Mouse (Mus musculus): ENCODE measurements at regions not wholly inside any gene's neighbourhood (a gene's known extent, or its start where the extent isn't known, plus 50 kb on each side); places are given as distances from the start of the nearest gene placed in this dataset.

DNA sequence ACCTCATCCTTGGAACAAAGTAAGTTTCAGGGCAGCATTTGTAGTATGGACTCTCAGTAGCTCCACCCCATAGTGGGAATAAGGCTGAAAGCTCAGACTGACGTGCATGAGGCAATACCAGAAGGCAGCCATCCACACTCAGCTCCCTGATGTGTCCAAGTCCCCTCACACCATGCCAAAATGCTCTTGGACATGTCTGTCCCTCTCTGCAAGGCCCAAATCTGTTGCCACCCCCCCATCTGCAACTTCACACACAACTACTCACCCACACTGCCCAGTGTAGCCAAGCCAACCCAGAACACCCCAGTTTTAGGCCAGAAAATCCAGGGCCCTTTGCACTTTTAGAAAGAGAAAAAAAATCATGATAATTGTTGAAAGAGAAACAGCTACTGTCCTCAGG is 498.1 kb upstream of the Kdm8 start:
- H3K9ac ChIP-seq (ENCODE audit: low read depth, low read length) = no peak overlapping the region
- H3K36me3 ChIP-seq (ENCODE audit: insufficient read depth, low read length) = no peaks in the 10 kb centered on the region
- no peaks in the 10 kb centered on the region for H3K4me1 ChIP-seq (replicated peaks; ENCODE audit: insufficient read depth, low read length)
- H3K4me3 ChIP-seq (replicated peaks; ENCODE audit: low read depth, low read length) = no peak overlapping the region
- H3K4me2 ChIP-seq (ENCODE audit: low read length) = no peak overlapping the region
- DNase-seq (ENCODE audit: low spot score) (no peak), ATAC-seq (replicated peaks; ENCODE audit: low FRiP score, low read depth) (no peak)
- TF ChIP-seq CTCF (IDR thresholded peaks at IDR 0.05; ENCODE audit: low read depth) = no peak
- H3K27ac ChIP-seq = no peak overlapping the region
- no peaks in the 10 kb centered on the region for H3K27me3 ChIP-seq (ENCODE audit: insufficient read depth, low read length)
- no peaks in the 10 kb centered on the region for H3K9me3 ChIP-seq (replicated peaks; ENCODE audit: low read length)
- WGBS = 45% methylated on average over 1 of the region's 1 CpGs

DNA sequence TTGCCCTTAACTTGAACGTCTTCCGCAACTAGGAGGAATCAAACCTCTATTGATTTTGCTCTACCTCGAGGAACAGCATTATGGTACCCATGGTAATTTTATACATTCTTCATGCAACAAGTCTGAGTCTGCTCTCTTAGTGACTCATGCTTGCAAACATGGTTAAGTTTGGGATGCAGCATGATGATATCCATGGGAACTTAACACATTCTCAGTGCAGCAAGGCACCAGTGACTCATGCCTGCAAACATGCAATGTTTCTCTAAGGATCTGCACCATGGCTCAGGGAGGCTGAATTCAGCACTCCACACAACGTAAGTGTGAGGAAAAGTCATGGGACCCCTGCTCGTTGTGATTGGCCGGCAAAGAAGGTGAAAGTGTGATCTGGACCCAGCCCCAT is 487.1 kb upstream of the Kdm8 start:
- no peak overlapping the region for H3K4me3 ChIP-seq (replicated peaks; ENCODE audit: low read depth, low read length)
- 82% methylated on average over 6 of the region's 6 CpGs for WGBS
- H3K4me2 ChIP-seq (ENCODE audit: low read length) = no peak overlapping the region
- no peaks in the 10 kb centered on the region for H3K36me3 ChIP-seq (ENCODE audit: insufficient read depth, low read length)
- H3K9me3 ChIP-seq (replicated peaks; ENCODE audit: low read length) = no peaks in the 10 kb centered on the region
- no peaks in the 10 kb centered on the region for H3K4me1 ChIP-seq (replicated peaks; ENCODE audit: insufficient read depth, low read length)
- ATAC-seq (replicated peaks; ENCODE audit: low FRiP score, low read depth) (no peak), DNase-seq (ENCODE audit: low spot score) (no peak)
- H3K27ac ChIP-seq = no peak overlapping the region
- H3K27me3 ChIP-seq (ENCODE audit: insufficient read depth, low read length) = no peaks in the 10 kb centered on the region
- TF ChIP-seq CTCF (IDR thresholded peaks at IDR 0.05; ENCODE audit: low read depth) = no peak
- H3K9ac ChIP-seq (ENCODE audit: low read depth, low read length) = no peak overlapping the region

DNA sequence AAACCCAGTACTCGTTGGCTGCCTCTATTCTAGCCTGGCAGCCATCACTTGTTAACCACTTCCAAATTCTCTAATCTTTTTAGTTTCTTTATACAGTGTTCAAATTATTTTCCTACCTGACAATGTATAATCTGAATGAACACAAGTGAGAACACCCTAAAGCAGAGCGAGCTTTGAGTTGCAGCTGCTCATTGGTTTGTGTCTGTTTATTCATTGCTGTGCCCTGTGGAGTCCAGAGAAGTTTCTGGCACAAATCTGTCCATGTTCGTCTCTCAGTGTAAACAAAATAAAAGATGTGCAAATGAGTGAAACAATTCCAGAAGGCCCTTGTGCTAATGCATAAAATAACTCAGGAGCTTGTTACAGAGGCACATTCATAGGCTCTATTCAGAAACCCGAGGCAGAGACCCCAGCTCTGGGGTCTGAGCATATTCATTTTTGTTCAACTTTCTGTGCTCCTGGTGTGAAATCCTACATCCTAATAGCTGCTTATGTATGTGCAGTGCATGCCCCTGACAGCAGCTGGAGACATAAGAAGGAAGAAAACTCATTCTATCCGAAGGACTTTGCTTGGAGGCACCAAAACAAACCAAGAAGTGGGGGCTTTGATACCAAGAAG is 469.5 kb upstream of the Kdm8 start:
- Histone ChIP-seq H3K4me1 (replicated peaks; ENCODE audit: insufficient read depth, low read length) (no peaks in the 10 kb centered on the region), H3K9ac (ENCODE audit: low read depth, low read length) (no peak overlapping the region), H3K36me3 (ENCODE audit: insufficient read depth, low read length) (no peaks in the 10 kb centered on the region), H3K9me3 (replicated peaks; ENCODE audit: low read length) (no peaks in the 10 kb centered on the region), H3K4me2 (ENCODE audit: low read length) (no peak overlapping the region), H3K27me3 (ENCODE audit: insufficient read depth, low read length) (no peaks in the 10 kb centered on the region), H3K4me3 (replicated peaks; ENCODE audit: low read depth, low read length) (no peak overlapping the region), H3K27ac (no peak overlapping the region)
- no peak for TF ChIP-seq CTCF (IDR thresholded peaks at IDR 0.05; ENCODE audit: low read depth)
- ATAC-seq (replicated peaks; ENCODE audit: low FRiP score, low read depth) = no peak
- no peak for DNase-seq (ENCODE audit: low spot score)
- WGBS = 71% methylated on average over 5 of the region's 5 CpGs

DNA sequence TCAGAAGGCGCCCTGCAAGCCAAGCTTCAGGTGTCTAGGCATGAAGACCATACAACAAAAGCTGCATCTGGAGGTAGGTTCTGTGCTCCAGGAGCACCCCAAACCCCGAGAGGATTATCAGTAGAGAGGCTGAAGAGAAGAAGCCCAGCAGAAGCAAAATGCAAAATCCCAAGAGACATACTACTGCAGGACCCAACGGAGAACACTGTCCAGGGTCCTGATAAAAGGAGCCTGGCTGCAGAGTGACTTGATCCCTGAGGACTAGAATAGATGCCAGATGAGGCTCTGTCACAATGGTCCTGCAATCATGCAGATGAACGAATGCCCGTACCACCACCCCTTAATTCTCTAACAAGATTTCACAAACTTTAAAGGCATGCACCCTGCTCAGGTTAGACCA is 455.0 kb upstream of the Kdm8 start:
- peak; percentile 71 for DNase-seq (ENCODE audit: low spot score)
- H3K36me3 ChIP-seq (ENCODE audit: insufficient read depth, low read length) = no peaks in the 10 kb centered on the region

DNA sequence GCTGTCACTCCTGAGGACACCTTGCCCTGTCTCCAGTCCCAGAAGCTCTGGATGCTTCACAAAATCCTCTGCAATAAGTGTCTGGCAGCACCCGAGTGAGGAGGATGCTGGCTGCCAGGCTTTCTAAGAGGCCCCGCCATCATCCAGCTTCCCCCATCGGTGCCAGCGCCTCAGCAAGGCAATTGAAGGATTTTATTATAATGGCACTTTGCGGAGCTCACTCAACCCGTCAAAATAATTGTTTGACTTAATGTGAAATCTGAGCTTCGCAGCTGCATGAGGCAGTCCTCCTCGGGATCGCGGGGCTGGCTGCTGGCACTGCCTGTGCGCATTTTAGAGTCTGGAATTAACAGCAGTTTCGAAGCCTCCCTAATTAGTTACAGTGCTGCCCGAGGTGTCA is 453.8 kb upstream of the Kdm8 start:
- H3K9ac ChIP-seq (ENCODE audit: low read depth, low read length) = no peak overlapping the region
- no peak overlapping the region for H3K4me3 ChIP-seq (replicated peaks; ENCODE audit: low read depth, low read length)
- no peak overlapping the region for H3K4me2 ChIP-seq (ENCODE audit: low read length)
- 22% methylated on average over 13 of the region's 13 CpGs for WGBS
- H3K27me3 ChIP-seq (ENCODE audit: insufficient read depth, low read length) = no peaks in the 10 kb centered on the region
- no peak overlapping the region for H3K27ac ChIP-seq
- no peaks in the 10 kb centered on the region for H3K4me1 ChIP-seq (replicated peaks; ENCODE audit: insufficient read depth, low read length)
- DNase-seq (ENCODE audit: low spot score) = no peak
- H3K9me3 ChIP-seq (replicated peaks; ENCODE audit: low read length) = 0 out of 2 replicates have a peak, but pooled peaks cover under 1% of the 10 kb centered on the region
- ATAC-seq (replicated peaks; ENCODE audit: low FRiP score, low read depth) = no peak
- TF ChIP-seq CTCF (IDR thresholded peaks at IDR 0.05; ENCODE audit: low read depth) = no peak
- H3K36me3 ChIP-seq (ENCODE audit: insufficient read depth, low read length) = no peaks in the 10 kb centered on the region

More for the DNA sequence above, 455.0 kb upstream of the Kdm8 start:
- Histone ChIP-seq H3K4me2 (ENCODE audit: low read length) (no peak overlapping the region), H3K9ac (ENCODE audit: low read depth, low read length) (no peak overlapping the region), H3K27ac (no peak overlapping the region), H3K27me3 (ENCODE audit: insufficient read depth, low read length) (no peaks in the 10 kb centered on the region), H3K4me3 (replicated peaks; ENCODE audit: low read depth, low read length) (no peak overlapping the region), H3K4me1 (replicated peaks; ENCODE audit: insufficient read depth, low read length) (no peaks in the 10 kb centered on the region), H3K9me3 (replicated peaks; ENCODE audit: low read length) (no peaks in the 10 kb centered on the region)
- 56% methylated on average over 5 of the region's 5 CpGs for WGBS
- no peak for ATAC-seq (replicated peaks; ENCODE audit: low FRiP score, low read depth)
- no peak for TF ChIP-seq CTCF (IDR thresholded peaks at IDR 0.05; ENCODE audit: low read depth)

DNA sequence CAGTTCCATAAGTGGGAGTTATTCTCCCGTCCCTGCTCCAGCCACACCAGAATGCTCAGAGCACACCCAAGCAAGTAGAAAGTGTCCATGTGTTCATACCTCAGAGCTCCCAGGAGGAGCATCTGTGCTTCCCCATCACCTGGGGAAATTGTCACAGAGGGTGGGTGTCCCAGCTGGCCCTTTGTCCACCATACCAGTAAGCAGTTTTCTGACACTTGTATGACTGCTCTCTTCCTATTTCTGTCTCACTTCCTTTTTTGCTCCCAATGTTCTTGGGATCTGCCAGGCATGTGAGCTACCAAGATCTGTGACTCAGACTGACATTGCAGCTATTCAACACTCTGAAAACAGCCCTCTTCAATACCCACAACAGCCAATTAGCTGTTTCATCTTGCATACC is 447.9 kb upstream of the Kdm8 start:
- WGBS = 70% methylated on average over 1 of the region's 1 CpGs
- peaks cover 8% of the 10 kb centered on the region; the same call in 1 of the 2 replicates for H3K9me3 ChIP-seq (replicated peaks; ENCODE audit: low read length)

DNA sequence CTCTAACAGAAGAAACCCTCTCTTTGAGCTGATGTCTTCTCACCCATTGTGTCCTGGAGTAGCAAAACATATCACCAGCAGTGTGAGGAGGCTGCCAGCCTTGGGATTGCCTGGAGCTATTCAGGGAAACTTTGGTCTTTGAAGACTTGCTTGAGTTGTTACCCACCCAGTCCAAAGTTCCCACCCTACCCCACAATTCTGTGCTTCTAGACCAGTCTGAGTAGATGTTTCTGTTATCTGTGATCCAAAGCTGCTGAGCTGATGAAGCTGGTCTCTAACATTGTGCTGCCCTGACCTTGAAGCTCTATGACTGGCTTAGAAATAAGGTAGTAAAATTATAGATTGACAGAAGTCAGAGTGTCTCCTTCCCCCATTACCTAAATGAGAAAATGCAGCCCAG is 443.8 kb upstream of the Kdm8 start:
- no peak overlapping the region for H3K27ac ChIP-seq
- DNase-seq (ENCODE audit: low spot score) (no peak), ATAC-seq (replicated peaks; ENCODE audit: low FRiP score, low read depth) (no peak)
- H3K9ac ChIP-seq (ENCODE audit: low read depth, low read length) = no peak overlapping the region
- TF ChIP-seq CTCF (IDR thresholded peaks at IDR 0.05; ENCODE audit: low read depth) = no peak
- no peak overlapping the region for H3K4me3 ChIP-seq (replicated peaks; ENCODE audit: low read depth, low read length)
- H3K4me1 ChIP-seq (replicated peaks; ENCODE audit: insufficient read depth, low read length) = no peaks in the 10 kb centered on the region
- no peak overlapping the region for H3K4me2 ChIP-seq (ENCODE audit: low read length)
- H3K27me3 ChIP-seq (ENCODE audit: insufficient read depth, low read length) = no peaks in the 10 kb centered on the region
- H3K36me3 ChIP-seq (ENCODE audit: insufficient read depth, low read length) = no peaks in the 10 kb centered on the region
- peaks cover 8% of the 10 kb centered on the region; the same call in 1 of the 2 replicates for H3K9me3 ChIP-seq (replicated peaks; ENCODE audit: low read length)

More for the DNA sequence above, 447.9 kb upstream of the Kdm8 start:
- no peak for ATAC-seq (replicated peaks; ENCODE audit: low FRiP score, low read depth)
- no peak overlapping the region for H3K4me2 ChIP-seq (ENCODE audit: low read length)
- no peaks in the 10 kb centered on the region for H3K4me1 ChIP-seq (replicated peaks; ENCODE audit: insufficient read depth, low read length)
- TF ChIP-seq CTCF (IDR thresholded peaks at IDR 0.05; ENCODE audit: low read depth) = no peak
- no peak overlapping the region for H3K9ac ChIP-seq (ENCODE audit: low read depth, low read length)
- H3K4me3 ChIP-seq (replicated peaks; ENCODE audit: low read depth, low read length) = no peak overlapping the region
- H3K27ac ChIP-seq = no peak overlapping the region
- DNase-seq (ENCODE audit: low spot score) = no peak
- no peaks in the 10 kb centered on the region for H3K36me3 ChIP-seq (ENCODE audit: insufficient read depth, low read length)
- no peaks in the 10 kb centered on the region for H3K27me3 ChIP-seq (ENCODE audit: insufficient read depth, low read length)
